Mouse (Mus musculus): ENCODE measurements at regions not wholly inside any gene's neighbourhood (a gene's known extent, or its start where the extent isn't known, plus 50 kb on each side); places are given as distances from the start of the nearest gene placed in this dataset.

- peaks cover 18% of the 10 kb centered on the region for H3K4me1 ChIP-seq (ENCODE audit: control insufficient read depth, insufficient read depth, insufficient read length, low read length)
- no peaks in the 10 kb centered on the region for H3K36me3 ChIP-seq (ENCODE audit: control insufficient read depth, insufficient read depth, low read length)
- no peak for TF ChIP-seq CTCF (IDR thresholded peaks at IDR 0.05; ENCODE audit: extremely low read depth, insufficient read length, insufficient replicate concordance, low read depth, low read length)
- no peak for TF ChIP-seq POLR2A (IDR thresholded peaks at IDR 0.05; ENCODE audit: low read depth, low read length)
- H3K4me3 ChIP-seq (ENCODE audit: low read depth, low read length) = no peak overlapping the region
- no peak overlapping the region for H3K27ac ChIP-seq (ENCODE audit: insufficient read depth, low read depth, low read length)
- no peaks in the 10 kb centered on the region for H3K27me3 ChIP-seq (ENCODE audit: control insufficient read depth, insufficient read depth, low read length)
- WGBS = 77% methylated on average over 19 of the region's 19 CpGs
Measured at GRCm38 (mm10) chr12:112333125-112334079, 155.8 kb upstream of the A530016L24Rik start.

GRCm38 (mm10) chr12:112334106-112334855, 155.0 kb upstream of the A530016L24Rik start:
- no peak for TF ChIP-seq CTCF (IDR thresholded peaks at IDR 0.05; ENCODE audit: extremely low read depth, insufficient read length, insufficient replicate concordance, low read depth, low read length)
- no peak for TF ChIP-seq POLR2A (IDR thresholded peaks at IDR 0.05; ENCODE audit: low read depth, low read length)
- WGBS = 60% methylated on average over 20 of the region's 20 CpGs
- peaks cover 11% of the 10 kb centered on the region for H3K4me1 ChIP-seq (ENCODE audit: control insufficient read depth, insufficient read depth, insufficient read length, low read length)
- no peaks in the 10 kb centered on the region for H3K27me3 ChIP-seq (ENCODE audit: control insufficient read depth, insufficient read depth, low read length)
- no peaks in the 10 kb centered on the region for H3K36me3 ChIP-seq (ENCODE audit: control insufficient read depth, insufficient read depth, low read length)
- no peak overlapping the region for H3K27ac ChIP-seq (ENCODE audit: insufficient read depth, low read depth, low read length)
- H3K4me3 ChIP-seq (ENCODE audit: low read depth, low read length) = no peak overlapping the region

DNA sequence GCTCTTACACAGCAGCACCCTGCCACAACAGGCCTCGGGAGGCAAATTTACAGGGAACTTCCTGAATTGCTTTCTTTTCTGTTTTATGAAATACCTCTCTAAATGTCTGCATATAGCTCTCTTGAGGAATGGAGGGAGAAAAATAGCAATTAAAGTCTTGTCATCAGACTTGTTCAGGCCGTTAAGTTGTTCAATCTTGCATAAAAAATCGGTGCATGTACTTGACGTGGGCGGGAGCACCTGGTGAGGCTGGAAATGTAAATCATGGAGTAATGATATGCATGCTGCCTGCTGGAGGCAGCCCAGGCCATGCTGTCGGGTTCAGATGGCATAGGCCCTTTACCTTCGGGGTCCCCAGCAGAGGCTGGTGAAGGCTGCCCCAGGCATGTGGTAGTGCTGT, 153.6 kb upstream of the A530016L24Rik start:
- TF ChIP-seq POLR2A (IDR thresholded peaks at IDR 0.05; ENCODE audit: low read depth, low read length) (no peak), CTCF (IDR thresholded peaks at IDR 0.05; ENCODE audit: extremely low read depth, insufficient read length, insufficient replicate concordance, low read depth, low read length) (no peak)
- Histone ChIP-seq H3K4me1 (ENCODE audit: control insufficient read depth, insufficient read depth, insufficient read length, low read length) (peaks cover 16% of the 10 kb centered on the region), H3K36me3 (ENCODE audit: control insufficient read depth, insufficient read depth, low read length) (no peaks in the 10 kb centered on the region), H3K27ac (ENCODE audit: insufficient read depth, low read depth, low read length) (no peak overlapping the region), H3K4me3 (ENCODE audit: low read depth, low read length) (no peak overlapping the region), H3K27me3 (ENCODE audit: control insufficient read depth, insufficient read depth, low read length) (no peaks in the 10 kb centered on the region)
- 71% methylated on average over 7 of the region's 7 CpGs for WGBS

- TF ChIP-seq POLR2A (IDR thresholded peaks at IDR 0.05; ENCODE audit: low read depth, low read length) = no peak
- 81% methylated on average over 9 of the region's 9 CpGs for WGBS
- peaks cover 14% of the 10 kb centered on the region for H3K4me1 ChIP-seq (ENCODE audit: control insufficient read depth, insufficient read depth, insufficient read length, low read length)
- no peak overlapping the region for H3K4me3 ChIP-seq (ENCODE audit: low read depth, low read length)
- no peak overlapping the region for H3K27ac ChIP-seq (ENCODE audit: insufficient read depth, low read depth, low read length)
- H3K27me3 ChIP-seq (ENCODE audit: control insufficient read depth, insufficient read depth, low read length) = no peaks in the 10 kb centered on the region
- H3K36me3 ChIP-seq (ENCODE audit: control insufficient read depth, insufficient read depth, low read length) = no peaks in the 10 kb centered on the region
Measured at GRCm38 (mm10) chr12:112336691-112337295, 152.5 kb upstream of the A530016L24Rik start.

- TF ChIP-seq CTCF (IDR thresholded peaks at IDR 0.05; ENCODE audit: extremely low read depth, insufficient read length, insufficient replicate concordance, low read depth, low read length) (no peak), POLR2A (IDR thresholded peaks at IDR 0.05; ENCODE audit: low read depth, low read length) (no peak)
Measured at GRCm38 (mm10) chr12:112337443-112337842, 151.8 kb upstream of the A530016L24Rik start.

GRCm38 (mm10) chr12:112338976-112339375, 150.3 kb upstream of the A530016L24Rik start:
- no peak overlapping the region for H3K27ac ChIP-seq (ENCODE audit: insufficient read depth, low read depth, low read length)
- peaks cover 15% of the 10 kb centered on the region for H3K4me1 ChIP-seq (ENCODE audit: control insufficient read depth, insufficient read depth, insufficient read length, low read length)
- no peak for TF ChIP-seq CTCF (IDR thresholded peaks at IDR 0.05; ENCODE audit: extremely low read depth, insufficient read length, insufficient replicate concordance, low read depth, low read length)
- TF ChIP-seq POLR2A (IDR thresholded peaks at IDR 0.05; ENCODE audit: low read depth, low read length) = no peak
- H3K4me3 ChIP-seq (ENCODE audit: low read depth, low read length) = no peak overlapping the region
- no peaks in the 10 kb centered on the region for H3K27me3 ChIP-seq (ENCODE audit: control insufficient read depth, insufficient read depth, low read length)
- no peaks in the 10 kb centered on the region for H3K36me3 ChIP-seq (ENCODE audit: control insufficient read depth, insufficient read depth, low read length)
- WGBS = 85% methylated on average over 15 of the region's 15 CpGs

More at GRCm38 (mm10) chr12:112337443-112337842, 151.8 kb upstream of the A530016L24Rik start:
- Histone ChIP-seq H3K27me3 (ENCODE audit: control insufficient read depth, insufficient read depth, low read length) (no peaks in the 10 kb centered on the region), H3K4me3 (ENCODE audit: low read depth, low read length) (no peak overlapping the region), H3K36me3 (ENCODE audit: control insufficient read depth, insufficient read depth, low read length) (no peaks in the 10 kb centered on the region), H3K27ac (ENCODE audit: insufficient read depth, low read depth, low read length) (no peak overlapping the region), H3K4me1 (ENCODE audit: control insufficient read depth, insufficient read depth, insufficient read length, low read length) (peaks cover 14% of the 10 kb centered on the region)
- 85% methylated on average over 11 of the region's 11 CpGs for WGBS
